Mouse (Mus musculus) liver, postnatal 0 days (tissue): ENCODE results near the gene Itsn1.

ENCODE experiments used
- CTCF ChIP-seq: sonication (generic); IDR thresholded peaks from 2 replicates; pipeline ENCODE4 v1.5.1; 2016; ENCODE audit warnings: antibody characterized with exemption, low read depth
- EP300 ChIP-seq: IDR thresholded peaks from 2 replicates; pipeline ENCODE4 v1.6.1; 2016; ENCODE audit warnings: antibody characterized with exemption, low read depth, mild to moderate bottlenecking

DNA sequence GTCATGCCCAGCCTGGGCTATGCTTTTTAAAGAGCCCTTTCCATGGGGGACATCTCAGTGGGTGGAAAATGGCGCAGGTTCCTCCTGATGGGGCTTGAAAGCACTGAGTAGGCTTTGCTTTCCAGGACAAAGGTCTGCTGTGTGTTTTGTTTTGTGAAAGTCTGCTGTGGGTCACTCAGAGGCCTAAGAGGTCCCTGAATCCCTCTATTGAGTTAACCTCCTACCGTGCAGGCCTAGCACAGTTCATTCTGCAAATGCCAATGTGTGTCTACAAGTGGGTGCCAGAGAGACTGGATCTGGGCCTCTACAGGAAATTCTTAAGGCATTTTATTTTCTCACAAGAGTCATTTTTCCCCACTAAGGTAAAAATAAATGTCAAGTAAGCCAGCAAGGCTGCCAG is 97.8 kb downstream of the Itsn1 start:
- TF ChIP-seq CTCF, result no peak
- TF ChIP-seq EP300, result no peak
